Mouse (Mus musculus) embryonic facial prominence, embryonic 14.5 days (tissue): ENCODE data around the gene Bcar3. TPM values are rescaled to one million over a fixed set of nuclear protein-coding genes. Genes with fewer than 3 reads are reported as not detected.
A peak's percentile ranks its signal among the peaks of the same experiment; 100 is the strongest.

ENCODE experiments used
- ATAC-seq: fragments of 200-750 bp; cut with Nextera tagmentation; 2 replicates; pipeline ENCODE4 v1.8.0; 2017; ENCODE audit warnings: low read depth, moderate number of reproducible peaks, moderate TSS enrichment
- DNase-seq: peaks from one replicate; pipeline ENCODE4 v3.0.0-alpha.2; 2015; ENCODE audit warnings: low spot score
- H3K27ac ChIP-seq: fragments of 300-500 bp; sonication (generic); replicated peaks from 2 replicates; pipeline ENCODE4 v1.5.1; 2014; ENCODE audit warnings: low read depth, mild to moderate bottlenecking, low read length, moderate library complexity
- H3K27me3 ChIP-seq: fragments of 300-500 bp; sonication (generic); replicated peaks from 2 replicates; pipeline ENCODE4 v1.6.1; 2014; ENCODE audit warnings: low read length; ENCODE audit not compliant: control insufficient read depth, insufficient read depth
- H3K36me3 ChIP-seq: fragments of 300-500 bp; sonication (generic); 2 replicates; pipeline ENCODE4 v1.6.1; 2014; ENCODE audit warnings: low read length, mixed read lengths; ENCODE audit not compliant: control insufficient read depth, insufficient read depth
- H3K4me1 ChIP-seq: fragments of 300-500 bp; sonication (generic); 2 replicates; pipeline ENCODE4 v1.6.1; 2014; ENCODE audit warnings: antibody characterized with exemption, low read length; ENCODE audit not compliant: control insufficient read depth, insufficient read depth
- H3K4me2 ChIP-seq: fragments of 300-500 bp; sonication (generic); 2 replicates; pipeline ENCODE4 v1.6.1; 2014; ENCODE audit warnings: low read depth, mild to moderate bottlenecking, low read length, moderate library complexity, mixed read lengths
- H3K4me3 ChIP-seq: fragments of 300-500 bp; sonication (generic); 2 replicates; pipeline ENCODE4 v1.5.1; 2014; ENCODE audit warnings: low read depth, mild to moderate bottlenecking, low read length
- H3K9ac ChIP-seq: fragments of 300-500 bp; sonication (generic); 2 replicates; pipeline ENCODE4 v1.6.1; 2014; ENCODE audit warnings: low read depth, mild to moderate bottlenecking, low read length, moderate library complexity, mixed read lengths
- H3K9me3 ChIP-seq: fragments of 300-500 bp; sonication (generic); 2 replicates; pipeline ENCODE4 v1.6.1; 2016; ENCODE audit warnings: low read length; ENCODE audit not compliant: control insufficient read depth
- WGBS: fragments of 180-500 bp; shearing (Covaris S2); extraction: QIAGEN DNeasy Blood & Tissue Kit; methylation state at CpG from one replicate; pipeline ENCODE4 v1.1.7; 2014; 5-methylcytosine and 5-hydroxymethylcytosine counted together
- polyA plus RNA-seq: library from polyadenylated mRNA; unstranded; fragments of >200 nt; fragmentation: Nextera tagmentation; extraction: Ambion mirVana; gene quantifications from 2 replicates; pipeline ENCODE4 v1.2.1, GENCODE M21; 2014

Gene Bcar3
- polyA plus RNA-seq, 1 experiment from 2014 or later = 10.0 TPM

DNA sequence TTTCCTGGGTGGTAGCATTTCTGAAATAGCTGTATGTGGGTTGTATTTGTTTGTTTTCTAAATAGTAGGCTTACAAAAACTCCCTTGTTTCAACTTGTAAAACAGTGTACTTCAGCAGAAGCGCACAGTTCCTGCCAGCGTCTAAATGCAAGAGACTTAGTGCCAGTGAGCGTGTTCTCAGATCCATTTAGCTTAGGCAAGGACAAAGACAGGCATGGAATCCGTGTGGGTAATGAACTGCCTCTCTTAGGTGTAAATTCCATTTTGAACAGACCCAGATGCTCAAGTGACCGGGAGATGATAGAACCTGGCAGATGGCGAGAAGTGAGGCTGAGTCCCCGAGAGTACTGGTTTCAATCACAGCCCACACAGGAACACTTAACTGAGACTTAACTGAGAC lies 65.5 kb downstream of the Bcar3 start:
- Histone ChIP-seq H3K9ac (no peak overlapping the region), H3K36me3 (no peaks in the 10 kb centered on the region), H3K4me3 (no peak overlapping the region), H3K27ac (no peak overlapping the region), H3K4me1 (peaks cover 17% of the 10 kb centered on the region), H3K27me3 (no peaks in the 10 kb centered on the region), H3K4me2 (no peak overlapping the region), H3K9me3 (no peaks in the 10 kb centered on the region)
- ATAC-seq (no peak), DNase-seq (no peak)
- WGBS = 54% methylated on average over 7 of the region's 7 CpGs

- DNase-seq = no peak
- Histone ChIP-seq H3K9ac (no peak overlapping the region), H3K4me3 (no peak overlapping the region), H3K36me3 (no peaks in the 10 kb centered on the region), H3K9me3 (no peaks in the 10 kb centered on the region), H3K4me1 (peaks cover 22% of the 10 kb centered on the region), H3K27me3 (no peaks in the 10 kb centered on the region), H3K27ac (no peak overlapping the region), H3K4me2 (no peak overlapping the region)
- ATAC-seq = no peak
- WGBS = 83% methylated on average over 9 of the region's 9 CpGs
These were observed 66.0 kb downstream of the Bcar3 start for GRCm38 (mm10) chr3:122359954-122360353.

GRCm38 (mm10) chr3:122360721-122361138 lies 66.8 kb downstream of the Bcar3 start:
- ATAC-seq = peak; percentile 69; the same call in 1 of the 2 replicates
- no peaks in the 10 kb centered on the region for H3K9me3 ChIP-seq
- peaks cover 29% of the 10 kb centered on the region for H3K4me1 ChIP-seq
- H3K27ac ChIP-seq = no peak overlapping the region; the same call in 1 of the 2 replicates
- H3K4me3 ChIP-seq = no peak overlapping the region
- 21% methylated on average over 5 of the region's 5 CpGs for WGBS
- no peaks in the 10 kb centered on the region for H3K27me3 ChIP-seq
- no peaks in the 10 kb centered on the region for H3K36me3 ChIP-seq
- no peak overlapping the region for H3K4me2 ChIP-seq
- H3K9ac ChIP-seq = no peak overlapping the region
- peak; percentile 83 for DNase-seq

DNA sequence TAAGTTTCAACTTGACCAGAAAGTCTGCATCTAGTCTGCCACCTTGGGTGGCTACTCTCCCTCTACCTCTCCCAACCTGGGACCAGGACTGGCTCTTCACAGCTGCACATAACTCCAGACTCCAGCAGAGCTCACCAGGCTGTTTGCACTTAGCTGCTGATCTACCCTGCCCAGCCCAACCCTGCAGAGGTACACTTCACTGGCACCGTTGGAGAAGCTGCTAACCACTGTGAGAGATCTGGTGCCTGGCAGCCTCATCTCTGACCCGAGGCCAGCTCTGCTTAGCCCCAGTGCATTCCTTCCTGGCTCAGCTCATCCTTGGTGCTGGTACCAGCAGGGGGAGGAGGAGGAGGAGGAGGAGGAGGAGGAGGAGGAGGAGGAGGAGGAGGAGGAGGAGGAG lies 68.8 kb downstream of the Bcar3 start:
- ATAC-seq (no peak), DNase-seq (no peak)
- H3K4me2 ChIP-seq = no peak overlapping the region
- no peak overlapping the region for H3K27ac ChIP-seq
- no peaks in the 10 kb centered on the region for H3K36me3 ChIP-seq
- H3K27me3 ChIP-seq = no peaks in the 10 kb centered on the region
- H3K9ac ChIP-seq = no peak overlapping the region
- peaks cover 29% of the 10 kb centered on the region for H3K4me1 ChIP-seq
- H3K9me3 ChIP-seq = no peaks in the 10 kb centered on the region
- no peak overlapping the region for H3K4me3 ChIP-seq
- 40% methylated on average over 1 of the region's 2 CpGs for WGBS

DNA sequence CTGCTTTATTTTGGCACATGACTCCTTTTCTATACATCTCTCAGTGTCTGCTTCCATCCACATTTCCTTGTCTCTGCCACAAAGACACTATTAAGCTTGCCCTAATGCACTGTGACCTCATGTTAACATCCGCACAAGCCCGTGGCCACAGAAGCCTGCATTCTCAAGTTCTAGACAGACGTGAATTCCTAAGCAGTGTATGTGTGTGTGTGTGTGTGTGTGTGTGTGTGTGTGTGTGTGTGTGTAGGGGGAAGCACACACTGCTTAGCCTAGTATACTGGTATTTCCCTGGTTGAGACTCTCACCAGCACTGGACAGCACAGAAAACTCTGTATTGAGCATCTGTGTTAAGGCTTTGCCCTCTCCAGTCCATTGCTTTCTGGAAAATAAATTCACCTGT lies 70.6 kb downstream of the Bcar3 start:
- no peak overlapping the region for H3K4me3 ChIP-seq
- H3K9me3 ChIP-seq = no peaks in the 10 kb centered on the region
- DNase-seq (peak; percentile 45), ATAC-seq (no peak)
- H3K4me1 ChIP-seq = peaks cover 26% of the 10 kb centered on the region
- WGBS = 27% methylated on average over 3 of the region's 3 CpGs
- H3K36me3 ChIP-seq = no peaks in the 10 kb centered on the region
- no peak overlapping the region for H3K9ac ChIP-seq
- H3K4me2 ChIP-seq = no peak overlapping the region
- no peaks in the 10 kb centered on the region for H3K27me3 ChIP-seq
- no peak overlapping the region for H3K27ac ChIP-seq

DNA sequence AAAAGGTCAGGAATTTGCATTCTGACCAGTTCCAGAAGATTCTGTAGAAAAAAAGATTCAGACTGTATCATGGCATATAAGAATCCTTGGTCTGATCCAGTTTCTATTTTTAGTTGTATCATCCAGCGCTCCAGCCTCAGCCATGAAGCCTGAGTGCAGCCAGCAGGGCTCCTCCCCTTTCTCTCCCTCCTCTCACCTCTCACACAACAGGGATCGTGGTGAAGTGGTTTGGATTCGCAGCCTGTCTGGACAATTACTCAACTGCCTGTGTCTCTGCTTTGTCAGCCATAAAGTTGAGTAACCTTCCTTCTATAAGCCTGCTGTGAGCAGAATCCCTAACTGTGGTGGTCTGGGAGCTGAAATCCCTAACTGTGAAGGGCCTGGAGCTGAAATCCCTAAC lies 71.4 kb downstream of the Bcar3 start:
- DNase-seq = peak; percentile 73

DNA sequence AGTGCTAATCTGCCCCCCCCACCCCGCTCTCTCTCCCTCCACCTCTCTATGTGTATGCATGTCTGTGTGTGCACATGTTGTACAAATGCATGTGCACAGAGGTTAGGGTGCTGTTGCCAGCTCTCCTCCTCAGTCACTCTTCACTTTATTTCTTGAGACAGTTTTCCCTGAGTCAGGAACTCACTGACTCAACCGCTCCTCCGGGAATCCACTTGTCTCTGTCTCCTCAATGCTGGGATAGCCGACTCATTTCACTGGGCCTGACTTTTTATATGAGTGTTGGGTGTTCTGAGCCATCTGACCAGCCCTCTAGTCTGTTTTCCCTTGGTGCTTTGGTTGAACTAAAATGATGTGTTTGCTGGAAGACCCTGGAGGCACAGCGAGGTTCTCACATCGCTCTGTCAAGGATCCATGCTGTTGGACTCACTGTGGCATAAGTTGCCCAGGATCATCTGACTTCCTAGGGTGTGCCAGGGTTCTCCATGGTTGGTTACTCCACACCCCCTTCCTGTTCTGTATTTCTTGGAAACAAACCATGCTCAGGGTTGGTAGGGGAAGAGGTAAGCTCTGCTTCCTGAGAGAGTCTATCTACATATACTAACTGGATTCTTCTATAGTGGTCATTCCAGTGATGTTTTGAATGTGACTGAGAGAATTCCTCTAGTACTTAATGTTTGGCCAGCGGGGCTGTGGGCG lies 77.9 kb downstream of the Bcar3 start:
- H3K36me3 ChIP-seq = no peaks in the 10 kb centered on the region
- 85% methylated on average over 8 of the region's 8 CpGs for WGBS

More for the DNA sequence above, 71.4 kb downstream of the Bcar3 start:
- no peak overlapping the region for H3K4me3 ChIP-seq
- no peaks in the 10 kb centered on the region for H3K36me3 ChIP-seq
- H3K4me1 ChIP-seq = peaks cover 26% of the 10 kb centered on the region
- H3K27me3 ChIP-seq = no peaks in the 10 kb centered on the region
- 7% methylated on average over 3 of the region's 3 CpGs for WGBS
- peak; percentile 88 for ATAC-seq
- H3K4me2 ChIP-seq = no peak overlapping the region
- H3K9me3 ChIP-seq = no peaks in the 10 kb centered on the region
- peak overlapping the region; percentile 63 for H3K27ac ChIP-seq
- peak overlapping the region; percentile 14; the same call in 1 of the 2 replicates for H3K9ac ChIP-seq

DNA sequence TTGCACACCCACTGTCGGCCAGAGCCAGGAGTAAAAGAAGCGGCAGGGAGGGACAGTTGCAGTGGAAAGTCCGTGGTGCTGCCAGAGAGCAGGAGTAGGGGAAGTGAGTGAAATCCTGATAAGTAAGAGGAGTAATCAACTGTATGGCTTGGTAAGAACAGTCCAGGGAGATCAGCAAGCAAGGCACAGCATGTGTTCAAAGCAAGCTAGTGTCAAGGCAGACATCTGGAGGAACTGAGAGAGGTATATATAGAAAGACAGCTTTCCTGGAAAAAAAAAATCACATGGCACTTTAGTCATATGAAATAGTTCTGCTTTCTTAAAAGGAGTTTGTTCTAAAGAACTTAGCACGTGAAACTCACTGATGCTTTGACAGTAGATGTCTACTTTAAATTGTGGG lies 78.7 kb downstream of the Bcar3 start:
- H3K4me2 ChIP-seq = no peak overlapping the region
- 56% methylated on average over 4 of the region's 4 CpGs for WGBS
- H3K27ac ChIP-seq = no peak overlapping the region
- no peaks in the 10 kb centered on the region for H3K9me3 ChIP-seq
- no peaks in the 10 kb centered on the region for H3K27me3 ChIP-seq
- ATAC-seq (no peak), DNase-seq (no peak)
- no peaks in the 10 kb centered on the region for H3K36me3 ChIP-seq
- H3K9ac ChIP-seq = no peak overlapping the region
- H3K4me3 ChIP-seq = no peak overlapping the region
- peaks cover 14% of the 10 kb centered on the region for H3K4me1 ChIP-seq

More for the DNA sequence above, 77.9 kb downstream of the Bcar3 start:
- Histone ChIP-seq H3K4me1 (peaks cover 8% of the 10 kb centered on the region), H3K27me3 (no peaks in the 10 kb centered on the region), H3K9me3 (no peaks in the 10 kb centered on the region), H3K4me3 (no peak overlapping the region), H3K27ac (no peak overlapping the region), H3K9ac (no peak overlapping the region), H3K4me2 (no peak overlapping the region)
- DNase-seq (no peak), ATAC-seq (no peak)

DNA sequence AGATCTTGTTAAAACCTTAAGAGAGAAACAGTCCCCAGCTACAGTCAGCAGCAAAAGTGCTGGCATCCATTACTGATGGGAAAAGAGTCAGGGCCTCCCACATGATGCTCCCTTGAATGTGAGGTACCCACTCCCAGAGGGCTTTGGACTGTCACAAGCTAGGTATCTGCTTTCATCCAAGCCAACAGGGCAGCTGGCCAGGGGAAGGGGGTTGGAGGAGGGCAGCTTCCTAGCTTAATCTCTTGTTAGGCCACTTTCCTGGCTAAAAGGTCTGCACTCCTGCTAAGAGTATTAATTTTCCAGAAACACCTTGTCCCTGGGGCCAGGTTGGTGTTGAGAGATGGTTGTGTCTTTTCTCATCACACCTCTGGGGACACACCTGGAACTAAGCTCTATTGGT lies 82.1 kb downstream of the Bcar3 start:
- peak; percentile 35 for DNase-seq
- no peak overlapping the region for H3K9ac ChIP-seq
- H3K9me3 ChIP-seq = no peaks in the 10 kb centered on the region
- H3K4me2 ChIP-seq = no peak overlapping the region
- H3K36me3 ChIP-seq = no peaks in the 10 kb centered on the region
- no peaks in the 10 kb centered on the region for H3K27me3 ChIP-seq
- H3K27ac ChIP-seq = no peak overlapping the region
- no peak; the same call in 1 of the 2 replicates for ATAC-seq
- no peak overlapping the region for H3K4me3 ChIP-seq
- peaks cover 17% of the 10 kb centered on the region for H3K4me1 ChIP-seq
